Mouse (Mus musculus): ENCODE results near the gene Phactr1. TPM values are rescaled to one million over a fixed set of nuclear protein-coding genes. Genes with fewer than 3 reads are reported as not detected.

Gene Phactr1
- polyA plus RNA-seq, 1 experiment from 2014 or later: 0.08 TPM

DNA sequence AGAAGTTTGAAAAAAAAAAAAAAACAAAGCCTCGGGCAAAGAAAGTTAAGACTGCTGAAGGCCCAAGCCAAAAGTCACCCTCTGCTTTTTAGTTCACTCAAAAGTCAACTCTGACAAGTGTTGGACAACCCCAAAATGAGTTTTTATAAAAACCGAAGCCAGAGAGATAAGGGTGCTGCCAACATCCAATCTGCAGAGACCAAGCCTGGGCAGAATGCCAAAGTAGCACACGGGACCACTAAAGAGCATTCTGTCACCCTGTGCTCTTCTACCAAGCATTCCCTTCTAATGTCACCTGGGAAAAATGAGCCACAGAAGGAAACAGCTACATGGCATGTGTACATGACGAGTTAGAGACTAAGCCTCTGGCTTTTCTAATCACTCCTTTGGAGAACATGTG is 454.0 kb downstream of the Phactr1 start:
- no peak for DNase-seq (ENCODE audit: low read depth, low spot score)
- in situ Hi-C loops (cut with MboI; ENCODE audit: low pct_unique_long_range_greater_than_20kb): no loop called here
- no peak for ATAC-seq
- no peak for TF ChIP-seq CTCF (IDR thresholded peaks at IDR 0.05)
- no peaks in the 10 kb centered on the region for H3K27me3 ChIP-seq
- ChIA-PET CTCF (interaction anchor here (1.0 kb wide), 1 partner anchor 33 kb away, joined by 3 read pairs; no protein-coding TSS in a partner anchor), POLR2A (no interaction called here)

DNA sequence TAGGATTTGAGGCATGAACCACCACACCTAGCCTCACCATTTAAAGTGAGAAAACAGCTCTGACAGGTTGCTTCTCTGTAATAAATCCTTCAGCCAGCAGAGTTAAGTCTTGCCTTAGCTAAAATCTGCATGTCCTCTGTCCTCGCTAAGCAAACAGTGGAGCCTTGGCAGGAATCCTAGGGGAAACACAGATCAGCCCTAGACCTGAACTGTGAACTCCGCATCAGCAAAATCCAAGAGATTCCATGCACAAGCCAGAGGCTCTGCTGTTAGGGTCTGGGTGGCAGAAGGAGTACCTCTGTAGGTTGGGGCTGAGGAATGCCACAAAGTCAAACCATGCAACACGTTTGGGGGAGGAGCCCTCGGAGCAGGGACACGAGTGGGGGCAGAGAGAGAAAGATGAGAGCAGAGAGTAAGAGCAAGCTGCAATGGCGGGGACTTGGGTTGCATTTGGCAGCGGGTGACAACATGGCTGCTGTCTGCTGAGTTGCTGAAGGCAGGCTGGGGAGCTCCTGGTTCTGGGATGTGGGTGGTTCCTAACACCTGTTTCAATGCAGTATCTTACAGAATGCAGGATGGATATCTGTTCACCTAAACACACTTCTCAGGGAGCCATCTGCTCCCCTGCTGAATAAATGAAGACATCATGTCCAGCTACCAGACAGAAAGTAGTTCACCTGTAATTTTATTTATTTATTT is 464.4 kb downstream of the Phactr1 start:
- H3K27me3 ChIP-seq: no peaks in the 10 kb centered on the region
- in situ Hi-C loops (cut with MboI; ENCODE audit: low pct_unique_long_range_greater_than_20kb): no loop called here
- POLR2A ChIA-PET: no interaction called here
- DNase-seq (ENCODE audit: low read depth, low spot score) (no peak), ATAC-seq (no peak)
- TF ChIP-seq CTCF (IDR thresholded peaks at IDR 0.05): no peak
- CTCF ChIA-PET: interaction anchor here (1.7 kb wide), 1 partner anchor 13 kb away, joined by 6 read pairs; no protein-coding TSS in a partner anchor

DNA sequence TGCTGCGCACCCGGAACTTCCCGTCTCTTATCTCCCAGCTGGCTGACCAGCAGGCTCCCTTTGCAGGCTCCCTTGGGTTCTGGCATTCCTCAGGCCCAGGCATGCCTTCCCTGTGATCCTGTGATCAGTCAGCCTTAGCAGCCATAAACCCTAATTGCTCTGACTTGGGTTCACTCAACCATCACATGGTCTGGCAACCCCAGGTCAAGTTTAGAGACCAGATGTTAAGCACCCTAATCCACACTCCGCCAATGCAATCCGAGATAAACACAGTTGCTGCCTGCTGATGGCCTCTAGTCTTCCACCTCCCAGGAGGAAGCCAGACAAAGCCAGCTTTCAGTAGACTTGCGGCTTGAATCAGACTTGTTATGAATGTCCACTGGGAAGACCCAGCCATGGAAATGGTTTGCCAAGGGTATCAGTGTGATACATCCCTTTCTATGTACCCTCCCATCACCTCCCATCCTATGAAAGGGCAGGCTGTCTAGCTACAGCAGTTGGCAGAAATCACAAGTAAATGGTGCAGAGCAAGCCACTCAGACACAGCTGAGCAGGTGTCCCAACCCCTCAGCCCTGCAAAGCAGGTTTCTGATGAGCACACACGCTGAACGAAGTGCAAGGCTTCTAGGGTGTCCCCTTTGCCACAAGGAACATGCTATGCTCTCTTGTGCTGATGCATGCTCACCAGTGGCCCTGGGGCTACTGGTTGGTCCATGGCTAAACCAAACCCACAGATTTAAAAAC is 466.3 kb downstream of the Phactr1 start:
- DNase-seq (ENCODE audit: low read depth, low spot score): peak; percentile 98
- TF ChIP-seq CTCF (IDR thresholded peaks at IDR 0.05): no peak
- in situ Hi-C loops (cut with MboI; ENCODE audit: low pct_unique_long_range_greater_than_20kb): no loop called here
- no peaks in the 10 kb centered on the region for H3K27me3 ChIP-seq
- ATAC-seq: peak; percentile 81
- ChIA-PET CTCF (no interaction called here), POLR2A (interaction anchor here (0.5 kb wide), 1 partner anchor 21 kb away, joined by 3 read pairs; no protein-coding TSS in a partner anchor)

DNA sequence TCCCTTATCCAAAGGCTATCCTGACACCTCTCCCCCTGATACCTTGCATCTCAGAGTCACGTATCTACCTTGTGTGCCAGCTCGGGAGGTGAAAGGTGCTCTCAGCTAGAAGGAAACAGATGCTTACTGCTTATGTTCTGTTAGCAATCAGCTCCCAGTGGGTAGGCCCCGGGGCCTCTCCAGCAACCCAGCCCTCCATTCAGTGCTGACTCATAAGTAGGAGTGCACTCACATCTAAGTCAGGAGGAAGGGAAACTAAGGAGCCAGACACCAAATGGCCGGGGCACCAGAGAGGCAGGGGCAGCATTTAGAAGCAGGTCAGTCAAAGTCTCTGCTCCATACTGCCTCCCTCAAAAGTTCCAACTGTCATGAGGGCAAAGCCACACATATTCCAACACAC is 468.3 kb downstream of the Phactr1 start:
- ATAC-seq (no peak), DNase-seq (ENCODE audit: low read depth, low spot score) (no peak)
- ChIA-PET POLR2A (interaction anchor here (0.6 to 1.4 kb wide), 3 partner anchors 16 to 554 kb away, joined by 3 to 6 read pairs (median 4); partner anchors contain the start of gene Tbc1d7), CTCF (interaction anchor here (1.0 kb wide), 1 partner anchor 314 kb away, joined by 4 read pairs; no protein-coding TSS in a partner anchor)
- TF ChIP-seq CTCF (IDR thresholded peaks at IDR 0.05): no peak
- H3K27me3 ChIP-seq: no peaks in the 10 kb centered on the region
- in situ Hi-C loops (cut with MboI; ENCODE audit: low pct_unique_long_range_greater_than_20kb): no loop called here

DNA sequence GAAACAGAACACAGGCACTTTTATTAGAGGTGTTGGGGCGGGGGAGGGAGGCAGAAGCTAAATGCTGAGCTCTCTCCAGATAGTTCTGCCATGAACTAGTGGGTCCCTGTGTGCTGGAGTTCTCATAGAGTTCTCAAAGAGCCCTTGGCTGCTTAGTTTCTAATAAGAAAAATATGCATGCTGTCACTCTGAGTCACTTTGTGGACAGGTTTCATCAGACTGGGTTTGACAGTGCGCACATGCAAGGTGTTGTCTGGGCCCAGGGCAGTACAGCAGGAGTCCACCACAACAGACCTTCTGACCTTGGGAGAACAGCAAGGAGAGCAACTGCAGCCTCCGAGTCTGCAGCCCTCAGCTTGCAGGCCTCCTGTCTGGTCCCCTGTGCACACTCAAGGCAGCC is 469.2 kb downstream of the Phactr1 start:
- in situ Hi-C loops (cut with MboI; ENCODE audit: low pct_unique_long_range_greater_than_20kb): no loop called here
- no peak for TF ChIP-seq CTCF (IDR thresholded peaks at IDR 0.05)
- ChIA-PET CTCF (interaction anchor here (1.0 to 1.7 kb wide), 2 partner anchors 19 to 315 kb away, joined by 4 read pairs; no protein-coding TSS in a partner anchor), POLR2A (interaction anchor here (1.4 kb wide), 1 partner anchor 22 kb away, joined by 3 read pairs; the partner anchor contains the start of gene Tbc1d7)
- ATAC-seq (no peak), DNase-seq (ENCODE audit: low read depth, low spot score) (no peak)
- no peaks in the 10 kb centered on the region for H3K27me3 ChIP-seq

DNA sequence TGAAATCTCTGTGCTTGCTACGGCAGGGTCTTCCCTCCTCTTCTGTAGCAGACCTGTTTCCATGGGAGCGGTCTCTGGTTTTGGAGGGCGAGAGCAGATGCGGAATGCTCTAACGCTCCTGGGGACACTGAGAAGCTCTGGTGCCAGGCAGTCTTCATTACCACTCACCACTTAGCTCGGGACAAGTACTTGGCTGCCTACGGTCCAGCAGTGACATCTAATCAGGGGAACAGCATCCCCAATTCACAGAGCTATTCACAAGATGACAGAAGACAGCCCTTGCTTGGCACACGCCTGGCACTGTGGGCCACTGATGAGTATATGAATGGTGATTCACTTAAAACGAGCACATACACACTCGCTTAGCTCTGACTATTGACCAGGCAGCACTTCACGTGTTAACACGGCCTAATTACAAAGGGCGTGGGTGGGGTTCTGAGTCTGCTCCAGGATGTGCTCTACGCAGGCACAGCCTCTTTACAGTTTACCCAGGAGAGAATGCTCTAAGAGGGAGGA is 471.6 kb downstream of the Phactr1 start:
- in situ Hi-C loops (cut with MboI; ENCODE audit: low pct_unique_long_range_greater_than_20kb): no loop called here
- no peak for DNase-seq (ENCODE audit: low read depth, low spot score)
- H3K27me3 ChIP-seq: no peaks in the 10 kb centered on the region
- CTCF ChIA-PET: no interaction called here
- no peak for TF ChIP-seq CTCF (IDR thresholded peaks at IDR 0.05)
- no peak for ATAC-seq
- POLR2A ChIA-PET: interaction anchor here (0.6 kb wide), 1 partner anchor 713 kb away, joined by 3 read pairs; no protein-coding TSS in a partner anchor

DNA sequence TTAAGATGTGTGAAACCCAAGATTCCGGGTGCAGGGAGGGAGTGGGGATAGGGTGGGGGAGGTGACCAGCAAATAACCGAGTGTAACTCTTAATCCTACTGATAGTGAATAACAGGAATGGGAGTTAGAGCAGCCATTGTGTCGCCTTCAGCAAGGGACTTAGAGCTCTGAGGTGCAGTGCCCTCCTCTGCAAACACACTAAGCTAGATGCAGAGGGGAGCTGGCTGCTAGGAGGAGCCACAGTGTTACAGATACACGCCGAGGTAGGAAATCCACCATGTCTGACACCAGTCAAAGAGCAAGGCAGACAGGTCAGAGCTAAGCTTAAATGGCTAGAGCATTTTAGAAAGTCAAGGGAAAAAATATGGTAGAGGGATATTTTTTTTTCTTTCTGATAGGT is 476.9 kb downstream of the Phactr1 start:
- H3K27me3 ChIP-seq: no peaks in the 10 kb centered on the region
- POLR2A ChIA-PET: interaction anchor here (0.6 to 0.7 kb wide), 2 partner anchors 8 to 252 kb away, joined by 3 to 4 read pairs; no protein-coding TSS in a partner anchor
- DNase-seq (ENCODE audit: low read depth, low spot score) (no peak), ATAC-seq (no peak)
- CTCF ChIA-PET: interaction anchor here (0.7 kb wide), 1 partner anchor 14 kb away, joined by 3 read pairs; no protein-coding TSS in a partner anchor
- in situ Hi-C loops (cut with MboI; ENCODE audit: low pct_unique_long_range_greater_than_20kb): no loop called here
- no peak for TF ChIP-seq CTCF (IDR thresholded peaks at IDR 0.05)

DNA sequence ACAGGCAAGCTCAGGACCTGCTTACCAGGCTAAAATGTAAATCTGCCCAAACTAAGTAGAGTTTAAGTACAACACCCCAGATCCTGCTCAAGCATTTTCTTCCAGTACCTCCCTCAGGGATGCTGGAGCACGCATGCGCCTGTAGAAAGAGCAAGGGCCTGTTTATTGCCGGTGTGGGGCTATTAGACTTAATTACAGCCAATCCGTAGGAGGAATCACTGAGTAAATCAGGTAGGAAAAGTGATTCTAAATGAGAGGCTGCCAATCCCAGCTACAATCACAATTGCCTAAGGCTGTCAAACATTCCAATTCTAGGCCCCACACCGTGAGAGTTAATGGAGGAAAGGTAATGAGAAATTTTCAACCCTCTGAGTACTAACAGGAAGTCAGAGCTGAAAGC is 477.9 kb downstream of the Phactr1 start:
- POLR2A ChIA-PET: no interaction called here
- ATAC-seq (no peak), DNase-seq (ENCODE audit: low read depth, low spot score) (no peak)
- TF ChIP-seq CTCF (IDR thresholded peaks at IDR 0.05): no peak
- in situ Hi-C loops (cut with MboI; ENCODE audit: low pct_unique_long_range_greater_than_20kb): no loop called here
- H3K27me3 ChIP-seq: no peaks in the 10 kb centered on the region
- CTCF ChIA-PET: no interaction called here

DNA sequence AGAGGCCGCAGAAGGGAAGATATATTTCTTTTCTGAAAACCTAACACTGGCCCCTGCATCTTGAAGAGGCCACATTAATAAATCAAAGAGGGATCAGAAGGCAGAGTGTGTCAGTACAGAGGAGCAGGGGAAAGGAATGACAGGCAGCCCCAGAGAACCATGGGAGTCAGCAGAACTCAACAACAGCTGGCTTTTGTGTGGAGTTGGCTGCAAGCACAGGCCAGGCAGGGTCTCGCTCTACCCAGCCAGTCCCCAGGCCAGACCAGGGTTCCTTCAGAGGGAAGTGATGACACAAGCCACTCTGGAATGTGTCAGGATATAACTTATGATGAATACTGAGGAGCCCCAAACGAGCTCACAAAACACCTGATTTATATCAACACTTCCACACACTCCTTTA is 479.0 kb downstream of the Phactr1 start:
- no peaks in the 10 kb centered on the region for H3K27me3 ChIP-seq
- DNase-seq (ENCODE audit: low read depth, low spot score) (no peak), ATAC-seq (no peak)
- TF ChIP-seq CTCF (IDR thresholded peaks at IDR 0.05): no peak
- in situ Hi-C loops (cut with MboI; ENCODE audit: low pct_unique_long_range_greater_than_20kb): no loop called here
- ChIA-PET CTCF (no interaction called here), POLR2A (no interaction called here)

DNA sequence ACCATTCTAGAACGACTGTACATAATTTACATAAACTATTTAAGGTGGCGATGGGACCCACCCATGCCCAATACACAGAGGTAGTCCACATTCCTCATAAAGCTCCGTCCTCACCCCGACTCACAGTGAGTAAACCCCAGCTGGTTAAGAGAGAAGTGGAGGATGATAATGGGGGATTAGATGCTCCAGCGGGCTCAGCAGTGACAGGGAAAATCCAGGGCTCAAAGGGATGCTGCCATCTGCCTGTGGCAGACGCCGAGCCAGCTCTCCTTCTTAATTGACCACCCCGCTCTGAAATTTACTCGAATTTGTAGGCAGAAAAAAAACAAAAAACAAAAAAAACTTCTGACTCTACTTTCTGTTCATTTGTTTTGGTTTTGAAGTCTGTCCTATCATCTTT is 487.3 kb downstream of the Phactr1 start:
- no peak for TF ChIP-seq CTCF (IDR thresholded peaks at IDR 0.05)
- in situ Hi-C loops (cut with MboI; ENCODE audit: low pct_unique_long_range_greater_than_20kb): no loop called here
- ChIA-PET CTCF (interaction anchor here (1.0 to 2.0 kb wide), 3 partner anchors 11 to 33 kb away, joined by 3 to 4 read pairs (median 3); no protein-coding TSS in a partner anchor), POLR2A (interaction anchor here (0.6 to 0.7 kb wide), 2 partner anchors 21 to 735 kb away, joined by 3 read pairs; no protein-coding TSS in a partner anchor)
- DNase-seq (ENCODE audit: low read depth, low spot score) (no peak), ATAC-seq (no peak)
- no peaks in the 10 kb centered on the region for H3K27me3 ChIP-seq

Data from Patski (cell line).